Mouse (Mus musculus) heart, postnatal 4 days (tissue): ENCODE measurements around the gene Ptpdc1. TPM values are rescaled to one million over a fixed set of nuclear protein-coding genes. Genes with fewer than 3 reads are reported as not detected.

Experiments used
- DNase-seq: peaks from one replicate; pipeline ENCODE4 v3.0.0; 2021
- total RNA-seq, 2 experiments: library from RNA; stranded (reverse); gene quantifications; 2 replicates each; pipeline ENCODE4 v1.2.3; 2021

Gene Ptpdc1
- total RNA-seq, 2 experiments from 2014 or later: 8.2 to 8.9 TPM

DNA sequence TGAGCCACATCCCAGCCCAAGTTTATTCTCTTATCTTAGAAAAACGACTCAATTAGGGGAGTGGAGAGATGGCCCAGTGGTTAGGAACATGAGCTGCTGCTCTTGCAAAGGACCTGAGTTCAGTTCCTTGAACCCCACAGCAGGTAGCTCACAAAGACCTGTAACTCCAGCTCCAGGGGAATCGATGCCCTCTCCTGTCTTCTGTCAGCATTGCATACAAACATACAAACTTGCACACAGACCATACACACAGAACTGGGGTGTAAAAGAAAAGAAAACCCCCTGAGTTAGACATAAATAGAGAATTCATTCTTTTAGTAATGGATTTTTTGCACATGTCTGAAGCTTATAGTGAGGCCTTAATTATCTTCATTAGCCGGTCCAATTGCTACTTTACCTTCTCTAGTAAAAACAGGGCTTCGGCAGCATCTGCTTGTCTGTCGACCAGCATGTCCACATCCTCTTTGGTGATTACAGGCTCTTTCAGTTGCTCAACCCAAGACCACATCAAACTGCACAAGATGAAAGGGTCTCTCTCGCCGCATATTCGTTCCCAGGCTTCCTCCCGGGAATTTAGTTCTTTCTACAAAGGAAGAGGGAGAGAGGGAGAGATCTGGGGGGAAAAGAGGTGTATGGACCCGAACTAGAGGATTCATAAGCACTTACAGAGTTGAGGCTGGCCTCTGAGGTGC lies 42.6 kb downstream of the Ptpdc1 start:
- DNase-seq: no peak

DNA sequence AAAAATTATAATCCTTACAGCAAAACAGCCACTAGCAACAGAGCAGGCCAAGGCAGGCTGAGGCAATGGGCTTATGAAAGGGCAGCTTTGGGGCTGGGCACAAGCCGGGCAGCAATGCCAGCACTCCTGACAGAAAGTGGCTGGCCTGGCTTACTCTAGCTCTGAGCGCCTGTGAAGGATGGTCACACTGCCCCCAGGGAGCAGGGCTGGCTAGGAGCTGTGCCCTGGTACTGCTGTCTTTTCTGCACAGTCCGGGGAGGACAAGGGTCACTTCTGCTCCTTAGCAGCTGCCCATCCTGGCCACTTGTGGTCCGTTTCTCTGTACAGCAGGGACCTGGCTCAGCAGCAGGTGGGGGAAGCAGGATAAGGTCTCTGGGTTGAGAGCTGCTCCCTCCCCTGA lies 46.8 kb downstream of the Ptpdc1 start:
- no peak for DNase-seq

DNA sequence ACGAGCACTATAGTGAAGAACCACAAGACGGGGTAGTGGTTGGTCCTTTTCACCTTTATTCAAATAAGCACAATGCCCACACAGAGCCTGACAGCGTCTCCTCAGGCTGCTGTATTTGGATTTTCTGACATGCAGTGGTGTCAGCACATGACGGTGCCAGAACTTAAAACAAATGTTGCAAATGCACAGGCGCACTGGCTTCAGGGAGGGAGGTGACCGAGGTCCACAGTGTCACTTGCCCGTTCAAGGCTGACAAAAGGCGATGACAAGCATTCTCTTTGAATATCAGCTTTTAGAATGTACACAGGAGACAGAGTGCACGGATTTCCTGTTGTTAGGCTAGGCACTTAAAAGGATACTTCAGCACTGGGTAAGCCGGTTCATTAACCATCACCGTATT lies 47.6 kb downstream of the Ptpdc1 start:
- DNase-seq: no peak

DNA sequence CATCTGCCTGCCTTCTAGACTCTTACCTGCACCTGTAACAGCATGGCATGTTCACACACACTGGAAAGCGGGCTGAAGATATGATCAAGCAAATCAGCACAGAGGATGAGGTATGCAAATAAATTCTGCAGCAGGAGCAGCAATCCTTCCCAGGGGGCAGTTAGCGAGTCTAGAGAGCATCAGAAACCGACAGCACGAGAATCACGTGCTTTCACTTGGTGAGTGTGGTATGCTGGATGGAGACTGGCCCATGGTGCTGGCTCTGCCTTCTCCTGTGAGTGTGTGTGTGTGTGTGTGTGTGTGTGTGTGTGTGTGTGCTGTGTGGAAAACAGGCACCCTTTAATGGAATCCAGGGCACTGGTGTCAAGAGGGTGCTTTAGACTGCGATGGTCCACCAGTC lies 48.5 kb downstream of the Ptpdc1 start:
- no peak for DNase-seq

DNA sequence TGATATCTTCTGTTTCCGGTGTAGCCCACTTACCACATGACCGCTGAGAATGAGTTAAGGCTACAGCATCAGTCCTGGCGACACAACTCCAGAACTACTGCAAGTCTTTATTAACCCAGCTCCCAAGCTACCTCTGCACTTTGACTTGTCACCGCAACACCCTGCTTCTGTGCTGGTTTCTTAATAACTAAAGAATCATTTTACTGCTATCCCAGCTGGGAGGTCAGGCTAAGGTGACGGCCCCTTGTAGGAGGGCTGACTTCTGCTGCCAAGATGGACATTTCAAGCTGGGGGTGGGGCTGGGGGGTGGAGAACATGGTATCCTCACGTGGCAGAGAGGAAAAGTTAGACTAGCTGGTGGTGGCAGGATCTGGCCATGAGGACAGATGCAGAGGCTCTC lies 50.7 kb downstream of the Ptpdc1 start:
- DNase-seq: no peak

DNA sequence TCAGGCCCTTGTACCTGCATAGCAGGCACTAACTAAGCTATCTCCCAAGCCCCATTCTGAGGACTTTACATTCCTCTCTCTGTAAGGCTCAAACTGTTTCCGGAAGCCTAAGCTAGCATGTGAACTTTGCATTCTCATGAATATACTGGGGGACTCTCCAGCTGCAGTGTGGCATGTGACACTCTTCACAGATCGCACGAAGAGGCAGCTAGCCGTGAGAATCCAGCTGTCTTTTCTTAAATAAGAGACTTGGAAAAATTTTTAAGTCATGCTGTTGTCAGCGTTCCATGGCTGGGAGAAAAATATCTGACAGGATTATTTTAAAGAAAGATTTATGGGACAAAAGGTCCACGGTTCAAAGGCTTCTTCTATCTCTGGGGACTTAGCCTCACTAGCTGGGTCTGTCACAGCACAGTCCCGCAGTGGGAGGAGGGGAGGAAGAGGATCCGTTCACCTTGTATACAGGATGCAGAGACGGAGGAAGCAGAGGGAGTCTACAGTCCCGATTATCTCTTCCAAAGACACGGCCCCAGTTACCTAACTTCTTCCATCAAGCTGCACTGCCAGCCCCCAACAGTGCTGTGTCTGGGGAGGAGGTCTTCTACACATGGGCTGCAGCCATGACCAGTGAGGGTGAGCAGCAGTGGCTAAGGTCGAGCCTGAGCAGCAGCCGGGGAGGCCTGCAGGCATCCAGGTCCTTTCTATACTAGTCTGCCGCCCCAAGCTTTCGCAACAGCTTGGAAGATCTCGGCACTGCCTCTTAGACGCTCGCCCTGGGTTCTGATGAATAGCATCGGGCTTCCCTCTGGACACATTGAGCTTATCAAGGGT lies 51.7 kb downstream of the Ptpdc1 start:
- DNase-seq: no peak

DNA sequence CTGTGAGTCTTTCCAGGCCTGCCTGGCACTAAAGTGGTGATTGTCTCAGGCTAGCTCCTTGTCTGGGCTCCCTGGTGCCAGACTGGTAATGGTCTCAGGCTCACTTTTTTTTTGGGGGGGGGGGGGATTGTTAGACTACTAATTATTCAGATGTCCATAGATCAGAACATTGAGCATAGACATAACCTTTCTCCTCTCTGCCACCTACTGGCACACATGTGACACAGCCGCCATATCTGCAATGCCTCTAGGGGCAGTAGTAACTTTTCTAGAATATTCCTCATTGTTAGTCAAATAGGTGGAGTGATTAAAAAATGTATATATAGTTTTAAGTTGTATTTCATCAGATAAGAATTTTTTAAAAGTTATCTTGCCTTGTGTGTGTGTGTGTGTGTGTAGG lies 53.3 kb downstream of the Ptpdc1 start:
- peak; percentile 76 for DNase-seq

DNA sequence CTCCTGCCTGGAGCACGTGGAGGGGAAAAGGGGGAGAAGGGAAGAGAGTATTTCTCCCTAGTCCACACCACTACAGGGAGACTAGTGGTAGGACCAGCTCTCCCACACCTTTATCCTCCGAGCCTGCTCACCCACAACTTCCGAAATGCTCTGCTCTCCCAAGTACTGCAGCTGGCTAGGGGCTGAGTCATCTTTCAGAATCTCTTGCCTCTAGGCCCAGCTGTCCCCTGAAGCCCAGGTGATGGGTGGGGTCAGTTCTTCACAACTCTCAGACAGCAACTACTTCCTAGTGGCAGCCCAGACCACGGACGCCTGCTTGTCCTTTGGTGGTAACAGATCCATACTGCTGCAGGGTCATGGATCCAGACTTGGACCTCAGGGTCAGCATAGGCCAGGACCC lies 54.2 kb downstream of the Ptpdc1 start:
- no peak for DNase-seq

DNA sequence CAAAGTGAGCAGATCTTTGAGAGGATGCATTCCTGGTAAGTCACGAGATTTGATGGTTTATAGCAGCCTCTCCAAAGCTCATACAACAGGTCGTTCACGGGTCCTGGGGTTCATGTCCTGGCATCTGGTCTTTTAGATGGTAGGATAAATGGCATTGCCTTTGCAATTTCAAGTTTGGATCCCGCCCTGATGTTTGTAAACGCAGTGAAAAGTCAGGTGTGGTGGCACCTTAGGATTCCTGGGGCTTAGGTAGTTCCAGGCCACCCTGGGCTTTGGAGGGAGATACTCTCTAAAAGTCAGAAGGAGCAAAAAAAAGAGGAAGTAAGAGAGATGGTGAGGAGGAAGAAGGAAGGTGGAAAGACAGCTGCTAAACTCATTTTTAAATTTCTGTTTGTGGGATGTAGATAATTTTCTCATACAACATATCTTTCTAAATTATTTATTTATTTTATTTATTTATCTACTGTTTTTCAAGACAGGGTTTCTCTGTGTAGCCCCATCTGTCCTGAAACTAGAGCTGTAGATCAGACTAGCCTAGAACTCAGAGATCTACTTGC lies 55.8 kb downstream of the Ptpdc1 start:
- no peak for DNase-seq

DNA sequence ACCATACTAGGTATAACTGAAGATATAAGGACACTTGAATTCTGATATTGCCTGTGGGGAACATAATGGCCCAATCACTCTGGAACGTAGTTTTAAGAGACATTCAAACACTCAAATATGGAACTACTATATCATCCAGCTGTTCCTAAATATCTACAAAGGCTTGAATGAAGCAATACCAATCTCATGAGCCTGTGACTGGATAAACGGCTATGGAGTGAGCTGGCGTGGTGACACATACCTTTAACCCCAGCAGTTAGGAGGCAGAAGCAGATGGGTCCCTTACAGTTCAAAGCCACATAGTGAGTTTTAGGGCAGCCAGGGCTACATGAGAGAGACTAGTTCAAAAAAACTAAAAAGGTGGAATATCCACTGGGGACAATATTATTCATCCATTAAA lies 57.8 kb downstream of the Ptpdc1 start:
- DNase-seq: no peak

DNA sequence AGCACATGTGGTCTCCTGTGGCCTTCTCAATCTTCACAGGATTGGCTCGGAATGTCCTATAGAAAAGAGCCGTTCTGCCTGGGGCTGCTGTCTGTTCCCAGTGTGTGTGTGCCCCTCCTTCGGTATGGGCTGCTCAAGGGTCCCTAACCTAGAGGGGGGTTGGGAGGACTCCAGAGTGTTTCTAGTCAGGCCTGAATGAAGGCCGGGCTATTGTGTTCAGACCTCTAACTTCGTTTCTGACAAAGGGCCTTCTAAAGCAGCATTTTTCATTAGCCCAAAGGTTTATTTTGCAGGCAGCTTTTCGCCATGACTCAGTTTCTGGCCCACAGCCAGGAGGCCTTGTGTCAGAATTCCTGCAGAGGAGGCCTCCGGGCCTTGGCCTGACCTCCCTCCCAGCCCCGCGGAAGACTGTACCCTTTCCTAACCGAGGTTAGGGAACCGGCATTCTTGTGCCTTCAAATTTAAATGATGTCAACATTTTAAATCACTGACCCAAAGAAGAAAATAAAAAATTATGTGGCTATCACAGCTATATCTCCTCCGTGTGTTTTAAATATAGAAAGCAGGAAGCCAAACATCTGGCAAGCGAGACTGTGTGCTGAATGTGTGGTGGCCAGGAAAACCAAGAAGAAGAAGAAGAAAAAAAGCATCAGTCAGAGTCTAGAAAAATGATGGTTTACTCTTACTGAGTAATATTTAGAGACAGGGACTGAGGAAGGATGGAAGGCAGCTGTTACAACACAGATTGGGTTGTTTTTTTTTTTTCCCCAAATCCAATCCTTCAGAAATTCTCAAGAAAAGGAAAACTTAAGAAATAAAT lies 59.1 kb downstream of the Ptpdc1 start:
- peak; percentile 96 for DNase-seq

DNA sequence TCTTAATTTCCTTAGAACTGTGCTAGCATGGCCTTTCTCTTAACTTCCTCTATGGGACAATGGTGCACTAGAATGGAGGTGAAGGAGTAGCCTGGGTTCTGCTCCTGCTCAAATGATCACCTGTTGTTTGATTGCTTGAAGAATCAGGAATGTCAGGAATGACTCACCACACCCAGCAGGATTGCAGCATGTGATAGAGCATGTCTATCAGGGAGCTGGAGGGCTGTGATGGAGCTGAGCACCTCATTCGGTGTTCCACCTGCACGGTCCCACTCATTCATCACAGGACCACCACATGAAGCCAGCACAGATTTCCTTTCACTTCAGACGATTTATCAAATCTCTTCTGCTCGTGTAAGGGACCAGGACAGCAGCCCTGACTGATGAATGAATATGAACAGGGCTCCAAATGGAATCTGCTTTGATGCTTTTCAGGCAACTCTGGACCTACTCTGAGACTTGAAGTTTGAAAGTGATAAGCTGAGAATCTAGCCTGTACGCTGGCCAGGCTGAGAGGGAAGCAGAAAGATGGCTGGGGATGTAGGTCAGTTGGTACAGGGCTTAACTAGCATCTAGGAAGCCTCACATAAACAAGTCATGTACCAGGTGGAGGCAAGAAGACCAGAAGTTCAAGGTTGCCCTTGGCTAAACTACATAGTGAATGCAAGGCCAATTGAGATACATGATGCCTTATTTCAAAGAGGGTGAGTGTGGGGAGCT lies 60.4 kb downstream of the Ptpdc1 start:
- no peak for DNase-seq

DNA sequence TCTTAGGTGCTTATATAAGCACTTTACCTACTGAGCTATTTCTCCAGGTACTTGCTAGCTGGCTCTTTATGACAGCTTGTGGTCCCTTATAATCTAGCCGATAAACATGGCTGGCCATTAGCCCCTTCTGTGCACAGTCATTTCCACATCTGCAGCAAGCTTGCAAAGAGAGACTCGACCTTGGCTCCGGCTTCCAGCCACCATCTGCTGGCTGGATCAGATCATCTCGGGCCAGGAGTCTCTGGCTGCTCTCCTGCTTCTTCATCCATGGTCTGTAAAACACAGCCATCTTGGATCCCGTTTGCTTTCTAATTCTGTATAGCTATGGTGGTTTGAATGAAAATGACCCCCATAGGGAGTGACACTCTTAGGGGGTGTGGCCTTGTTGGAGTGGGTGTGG lies 63.1 kb downstream of the Ptpdc1 start:
- DNase-seq: peak; percentile 28

DNA sequence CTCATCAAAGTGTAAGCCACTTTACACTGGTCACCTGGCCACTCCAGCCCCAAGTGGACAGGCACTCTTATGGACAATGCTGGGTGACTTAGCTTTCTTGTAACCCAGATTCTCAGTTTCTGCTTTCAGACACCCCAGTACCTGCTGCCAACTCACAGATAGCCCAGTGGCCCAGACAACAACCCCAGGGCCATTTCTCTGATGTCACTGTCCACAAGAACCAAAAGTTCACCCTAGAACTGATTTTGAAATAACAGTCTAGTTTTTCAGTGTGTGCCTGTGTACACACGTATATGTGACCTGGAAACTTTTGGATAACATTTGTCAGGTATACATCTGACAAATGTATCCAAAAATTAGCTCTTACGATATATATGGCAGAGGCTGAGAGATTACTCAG lies 64.0 kb downstream of the Ptpdc1 start:
- no peak for DNase-seq

DNA sequence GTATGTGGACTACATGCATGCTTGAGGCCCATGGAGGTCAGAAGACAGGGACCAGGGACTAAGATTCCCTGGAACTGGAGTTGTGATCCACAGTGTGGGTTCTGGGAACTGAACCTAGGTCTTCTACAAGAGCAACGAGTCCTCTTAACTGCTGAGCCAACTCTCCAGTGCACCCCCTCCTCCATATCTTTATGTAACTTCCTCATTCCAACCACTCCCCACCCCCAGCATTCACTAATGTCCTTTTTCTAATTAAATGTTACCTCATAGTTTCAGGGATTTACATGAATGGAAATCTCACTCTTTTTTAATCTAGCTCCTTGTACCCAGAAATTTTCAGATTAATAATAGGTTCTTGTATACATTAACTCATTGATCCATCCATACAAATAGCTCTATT lies 69.5 kb downstream of the Ptpdc1 start:
- DNase-seq: no peak

DNA sequence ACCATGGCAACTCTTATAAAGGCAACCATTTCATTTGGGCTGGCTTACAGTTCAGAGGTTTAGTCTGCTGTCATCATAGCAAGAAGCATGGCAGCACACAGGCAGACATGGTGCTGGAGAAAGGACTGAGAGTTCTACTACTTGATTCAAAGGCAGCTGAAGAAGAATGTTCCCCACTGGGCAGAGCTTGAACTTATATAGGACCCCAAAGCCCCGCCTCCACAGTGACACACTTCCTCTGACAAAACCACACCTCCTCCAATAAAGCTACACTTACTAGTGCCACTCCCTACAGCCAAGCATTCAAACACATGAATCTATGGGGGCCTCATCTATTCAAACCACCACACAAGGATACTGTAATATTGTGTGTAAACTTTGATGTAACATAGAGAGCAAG lies 70.9 kb downstream of the Ptpdc1 start:
- DNase-seq: no peak

DNA sequence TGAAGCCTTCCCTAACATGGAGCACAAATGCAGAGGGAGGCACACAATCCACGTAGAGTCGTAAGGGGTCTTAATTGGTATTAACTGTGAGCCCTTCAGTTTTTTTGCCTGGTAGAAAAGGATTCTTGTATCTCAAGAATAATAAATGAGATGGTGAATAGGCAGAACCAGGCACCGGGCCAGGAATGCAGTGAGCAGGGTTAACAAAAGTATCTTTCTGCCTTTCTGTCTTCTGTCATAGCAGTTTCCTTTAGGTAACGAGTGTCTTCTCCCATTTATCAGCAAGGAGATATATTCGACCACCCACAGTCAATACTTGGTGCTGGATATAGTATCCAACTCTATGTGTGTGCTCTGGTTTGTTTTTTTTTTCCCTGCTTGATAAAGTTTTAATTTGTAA lies 72.0 kb downstream of the Ptpdc1 start:
- no peak for DNase-seq

DNA sequence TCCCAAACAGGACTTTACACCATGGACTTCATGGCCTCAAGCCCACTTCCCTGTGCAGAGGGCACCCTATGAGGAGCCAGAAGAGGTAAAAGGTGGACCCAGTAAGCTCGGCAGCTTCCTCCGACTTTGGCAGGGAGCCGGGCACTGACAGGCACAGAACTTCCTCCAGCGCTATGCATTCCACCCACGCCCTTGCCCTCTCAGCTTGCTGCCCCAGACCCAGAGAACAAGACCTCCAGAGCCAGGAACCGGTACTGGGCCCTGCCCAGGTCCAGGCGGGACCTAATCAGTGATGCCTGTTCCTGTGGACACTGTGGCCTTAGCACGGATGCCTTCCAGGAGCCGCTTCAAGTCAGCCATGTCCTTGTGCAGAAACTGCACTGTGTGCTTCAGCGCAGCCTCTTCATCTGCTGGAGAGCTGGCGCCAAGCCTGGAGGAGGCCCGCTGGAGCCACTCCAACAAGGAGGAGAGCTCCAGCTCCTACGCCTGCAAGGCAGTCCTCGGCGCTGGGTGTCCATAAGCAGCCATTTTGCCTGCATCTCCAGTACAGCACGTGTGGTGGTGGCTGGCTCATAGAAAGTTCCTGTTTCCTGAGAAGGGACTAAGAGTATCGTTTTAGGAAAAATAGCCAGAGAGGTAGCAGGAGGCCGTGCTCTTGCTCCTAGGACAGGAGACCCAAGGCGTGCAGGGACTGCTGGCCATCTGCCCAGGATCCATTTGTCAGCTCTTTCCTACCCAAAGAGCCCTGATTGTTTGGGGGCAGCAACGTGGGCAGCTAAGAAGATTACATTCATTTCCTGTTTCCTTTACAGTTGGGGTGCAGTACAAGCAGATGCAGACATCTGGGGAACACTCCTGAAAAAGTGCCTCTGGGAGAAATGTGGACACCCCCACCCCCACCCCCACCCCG lies 73.0 kb downstream of the Ptpdc1 start:
- peak; percentile 95 for DNase-seq

DNA sequence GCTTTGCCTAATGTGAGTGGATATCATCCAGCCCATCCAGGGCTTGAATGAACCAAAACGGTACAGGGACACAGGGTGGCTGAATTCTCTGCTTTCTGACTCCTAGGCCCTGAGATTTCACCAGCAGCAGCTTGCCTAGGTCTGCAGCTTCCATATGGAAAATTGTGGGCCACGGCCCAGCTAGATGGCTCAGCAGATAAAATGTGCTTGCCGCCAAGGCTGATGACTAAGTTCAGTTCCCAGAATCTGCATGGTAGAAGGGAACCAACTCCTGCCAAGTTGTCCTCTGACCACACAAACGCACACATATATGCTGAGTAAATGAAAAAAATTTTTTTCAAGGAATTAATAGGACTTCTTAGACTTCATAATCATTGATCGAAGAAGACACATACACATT lies 77.2 kb downstream of the Ptpdc1 start:
- DNase-seq: no peak

DNA sequence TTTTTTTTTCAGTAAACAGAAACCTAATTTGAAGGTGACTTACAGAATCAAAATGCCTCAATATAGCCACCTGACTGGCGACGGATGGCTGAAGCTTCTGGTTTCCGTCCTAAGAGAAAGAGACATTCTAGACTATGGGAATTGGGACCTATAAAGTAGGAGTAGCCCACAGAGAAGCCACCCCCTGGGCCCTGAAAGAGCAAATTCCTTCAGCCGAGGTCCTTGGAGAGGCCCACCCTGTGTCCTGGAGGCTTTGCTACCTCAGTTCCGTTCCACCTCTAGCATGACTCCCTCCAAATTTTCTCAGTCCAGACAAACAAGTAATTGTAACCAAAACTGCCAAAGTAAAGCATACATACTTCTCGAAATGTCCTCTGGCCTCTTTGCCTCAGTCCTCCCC lies 77.8 kb downstream of the Ptpdc1 start:
- DNase-seq: no peak

DNA sequence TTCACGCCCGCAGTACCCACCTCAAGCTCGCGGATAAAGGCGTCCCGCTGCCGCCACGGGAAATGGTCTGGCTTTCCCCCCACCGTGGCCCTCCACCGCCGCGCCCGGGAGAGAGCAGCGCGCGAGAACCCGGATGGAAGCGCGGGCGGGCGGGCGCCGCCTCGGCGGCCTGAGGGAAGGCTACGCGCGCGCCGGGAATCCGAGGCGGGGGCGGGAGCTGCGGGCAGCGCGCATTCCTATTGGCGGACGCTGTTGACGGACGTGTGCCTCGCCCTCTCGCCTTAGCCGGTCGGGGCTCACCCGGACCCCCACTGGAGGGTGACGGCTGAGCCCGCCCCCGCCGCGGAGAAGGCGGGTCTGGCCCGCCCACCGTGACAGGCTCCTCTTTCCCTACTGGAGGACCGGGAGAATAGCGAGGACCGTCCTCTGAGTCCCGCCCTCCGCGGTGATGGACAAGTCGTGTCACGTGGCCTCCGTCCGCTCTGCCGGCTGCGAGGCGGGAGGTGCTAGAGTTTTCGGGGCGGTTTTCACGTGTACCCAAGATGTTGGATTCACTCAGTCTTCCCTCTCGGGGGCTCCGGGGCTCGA lies 79.0 kb downstream of the Ptpdc1 start:
- DNase-seq: peak; percentile 100
